41 mouse cellular contexts compared by ENCODE assay signal in the genomic region with DNA sequence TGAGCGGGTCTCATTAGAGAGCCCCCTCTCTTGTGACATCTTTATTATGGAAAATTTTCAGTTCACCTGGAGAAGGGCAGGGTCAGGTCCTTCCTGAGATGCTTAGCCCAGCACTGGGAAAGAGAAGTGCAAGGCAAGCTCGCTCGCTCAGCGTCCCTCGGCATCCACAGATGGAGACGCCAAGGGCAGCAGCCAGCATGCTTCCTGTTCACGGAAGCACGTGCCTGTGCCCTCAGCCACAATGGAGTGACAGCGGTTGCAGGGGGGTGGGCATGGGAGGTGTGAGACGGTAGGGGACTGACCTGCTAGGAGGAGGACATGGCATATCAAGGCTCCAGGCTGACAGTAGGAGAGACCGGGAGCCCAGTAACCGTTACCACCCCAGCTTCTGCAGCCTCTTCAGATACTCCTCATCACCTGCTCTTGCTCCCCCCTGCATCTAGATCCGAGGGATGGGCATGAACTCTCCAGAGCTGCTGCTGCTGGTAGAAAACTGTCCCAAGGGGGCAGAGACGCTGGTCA. TPM values are rescaled to one million over a fixed set of nuclear protein-coding genes. Genes with fewer than 3 reads are reported as not detected.
"Had no signal": no experiment of that assay in that cellular context is flagged by ENCODE, and none has a peak within 500 bp of the region (broad histone marks: within the 10 kb centered on the region; RNA-seq: fewer than 3 reads in every experiment).

No protein-coding gene starts in this region.

- H3K4me2 ChIP-seq: heart, embryonic 12.5 days; hindbrain, embryonic 13.5 days; hindbrain, embryonic 15.5 days; kidney, embryonic 15.5 days; limb, embryonic 13.5 days; limb, embryonic 15.5 days; liver, embryonic 12.5 days had no signal

- H3K9ac ChIP-seq: heart, embryonic 12.5 days; hindbrain, embryonic 13.5 days; hindbrain, embryonic 15.5 days; kidney, embryonic 15.5 days; limb, embryonic 13.5 days; limb, embryonic 15.5 days; liver, embryonic 12.5 days; liver, embryonic 14.5 days had no signal

- H3K27me3 ChIP-seq: heart, embryonic 12.5 days; hindbrain, embryonic 13.5 days; hindbrain, embryonic 15.5 days; kidney, embryonic 15.5 days; limb, embryonic 13.5 days; limb, embryonic 15.5 days; liver, embryonic 12.5 days had no signal

- H3K27ac ChIP-seq: gastrocnemius, adult 2 months; heart, adult 2 months; hindbrain, embryonic 13.5 days; hindbrain, embryonic 15.5 days; hindbrain, postnatal 0 days; kidney, embryonic 15.5 days; kidney, postnatal 0 days; limb, embryonic 13.5 days; limb, embryonic 15.5 days; liver, embryonic 12.5 days; liver, embryonic 14.5 days had no signal

- H3K4me1 ChIP-seq: heart, embryonic 12.5 days; hindbrain, embryonic 13.5 days; hindbrain, embryonic 15.5 days; kidney, embryonic 15.5 days; limb, embryonic 13.5 days; limb, embryonic 15.5 days; liver, embryonic 12.5 days had no signal

- H3K4me3 ChIP-seq: gastrocnemius, adult 2 months; heart, adult 2 months; heart, embryonic 12.5 days; hindbrain, embryonic 13.5 days; hindbrain, embryonic 15.5 days; kidney, embryonic 15.5 days; limb, embryonic 13.5 days; limb, embryonic 15.5 days; liver, embryonic 12.5 days had no signal

- ATAC-seq: hindbrain, postnatal 0 days; intestine, embryonic 16.5 days; liver, embryonic 12.5 days had no signal

- DNase-seq: gastrocnemius, adult 2 months; gastrocnemius, postnatal 10 days; gastrocnemius, postnatal 25 days; heart, adult 2 months; heart, postnatal 10 days; heart, postnatal 4 days; kidney, adult 11 months; kidney, adult 2 months; kidney, adult 9 months; kidney, postnatal 14 days; kidney, postnatal 36 days; layer of hippocampus, adult 9-11 months; layer of hippocampus, postnatal 36 days; left cerebral cortex, postnatal 4 days had no signal

- H3K9me3 ChIP-seq: heart, embryonic 12.5 days; hindbrain, embryonic 13.5 days; hindbrain, embryonic 15.5 days; kidney, embryonic 15.5 days; limb, embryonic 13.5 days; limb, embryonic 15.5 days; liver, embryonic 12.5 days had no signal

RNA-seq across cellular contexts. Expression of gene Rsph6a, which starts 6.4 kb away (rescaled TPM):
- total RNA-seq: gastrocnemius, adult 2 months; gastrocnemius, postnatal 10 days; gastrocnemius, postnatal 25 days; gastrocnemius, postnatal 4 days; granulocyte monocyte progenitor cell, adult 5-6 weeks; heart, adult 2 months; heart, postnatal 10 days; heart, postnatal 25 days; heart, postnatal 4 days; hindbrain, postnatal 0 days; layer of hippocampus, adult 18-20 months; liver, adult 2 months had no signal
- polyA plus RNA-seq: heart, embryonic 12.5 days; heart, embryonic 14.5 days; heart, embryonic 16.5 days; hindbrain, embryonic 13.5 days; intestine, embryonic 14.5 days; intestine, embryonic 16.5 days; kidney, embryonic 15.5 days; kidney, postnatal 0 days; limb, embryonic 11.5 days; limb, embryonic 13.5 days; limb, embryonic 15.5 days; liver, adult 2 months; liver, embryonic 12.5 days; liver, embryonic 14.5 days had no signal

RNA-seq across cellular contexts. Expression of gene Foxa3, which starts 24.7 kb away (rescaled TPM):
- total RNA-seq: gastrocnemius, adult 2 months; gastrocnemius, postnatal 25 days; granulocyte monocyte progenitor cell, adult 5-6 weeks; heart, adult 2 months; heart, postnatal 10 days; heart, postnatal 25 days; heart, postnatal 4 days; hindbrain, postnatal 0 days; layer of hippocampus, adult 18-20 months; layer of hippocampus, adult 8-10 months; layer of hippocampus, postnatal 14 days; layer of hippocampus, postnatal 36 days; left cerebral cortex, adult 18-20 months; left cerebral cortex, adult 8-10 months; left cerebral cortex, postnatal 10 days; left cerebral cortex, postnatal 25 days; left cerebral cortex, postnatal 4 days had no signal
- polyA plus RNA-seq: frontal cortex, adult 2 months; heart, embryonic 14.5 days; hindbrain, embryonic 13.5 days; hindbrain, embryonic 15.5 days; hindbrain, postnatal 0 days had no signal
